Mouse (Mus musculus) CH12.LX (cell line): ENCODE results near the gene Rtkn2. TPM values are rescaled to one million over a fixed set of nuclear protein-coding genes. Genes with fewer than 3 reads are reported as not detected.
A peak's percentile ranks its signal among the peaks of the same experiment; 100 is the strongest.

Experiments
- DNase-seq: peaks from one replicate; pipeline ENCODE4 v3.0.0-alpha.2; 2013; ENCODE audit errors: extremely low read depth
- H3K27ac ChIP-seq: 2 replicates; pipeline ENCODE4 v1.5.1; 2012; ENCODE audit warnings: low read depth, mild to moderate bottlenecking, control low read depth, moderate library complexity; ENCODE audit not compliant: insufficient read depth
- H3K27me3 ChIP-seq: replicated peaks from 2 replicates; pipeline ENCODE3; 2012; ENCODE audit warnings: inconsistent platforms
- H3K36me3 ChIP-seq, 2 experiments: replicated peaks in 1 of 2; 2 replicates each; pipeline versions ENCODE3 to v1.6.1; 2012; ENCODE audit warnings: inconsistent platforms in 1 of 2, low read length in 1 of 2, mild to moderate bottlenecking in 1 of 2, mixed read lengths in 1 of 2, moderate library complexity in 1 of 2; ENCODE audit not compliant: control insufficient read depth in 1 of 2, insufficient read depth in 1 of 2
- H3K4me1 ChIP-seq, 2 experiments: 2 replicates each; pipeline ENCODE4 v1.6.1; 2012; ENCODE audit warnings: inconsistent platforms in 1 of 2, moderate library complexity in 1 of 2; ENCODE audit not compliant: insufficient read depth in 2 of 2, control insufficient read depth in 1 of 2
- H3K4me2 ChIP-seq: 2 replicates; pipeline ENCODE4 v1.6.1; 2012; ENCODE audit warnings: low read depth, mild to moderate bottlenecking, control low read depth; ENCODE audit not compliant: poor library complexity, insufficient read depth, severe bottlenecking
- H3K4me3 ChIP-seq, 3 experiments: fragments of 150-350 bp in 1 of 3; sonication (generic) in 1 of 3; replicated peaks in 1 of 3; 2 replicates each; pipeline versions ENCODE3 to v1.5.1; 2011 to 2012; ENCODE audit warnings: low read depth in 2 of 3, low read length in 2 of 3, mild to moderate bottlenecking in 2 of 3, moderate library complexity in 2 of 3, control low read depth in 1 of 3, improper control_type of control experiment in 1 of 3, inconsistent platforms in 1 of 3, mixed read lengths in 1 of 3; ENCODE audit not compliant: poor library complexity in 1 of 3
- H3K79me2 ChIP-seq: replicated peaks from 2 replicates; pipeline ENCODE4 v1.6.1; 2012; ENCODE audit warnings: mild to moderate bottlenecking, moderate library complexity; ENCODE audit not compliant: control insufficient read depth, poor library complexity, insufficient read depth, severe bottlenecking; ENCODE audit errors: extremely low read depth
- H3K9ac ChIP-seq: 2 replicates; pipeline ENCODE4 v1.6.1; 2012; ENCODE audit warnings: low read depth, mild to moderate bottlenecking, control low read depth, moderate library complexity; ENCODE audit not compliant: insufficient read depth
- H3K9me3 ChIP-seq: replicated peaks from 2 replicates; pipeline ENCODE3; 2012; ENCODE audit warnings: low read length, inconsistent platforms, mixed read lengths
- BHLHE40 ChIP-seq: IDR thresholded peaks from 2 replicates; pipeline ENCODE4 v1.6.1; 2011; ENCODE audit warnings: mild to moderate bottlenecking, low read depth, low read length, improper control_type of control experiment
- CHD1 ChIP-seq: IDR thresholded peaks from 2 replicates; pipeline ENCODE4 v1.6.1; 2012; ENCODE audit warnings: low read depth, low read length, improper control_type of control experiment, inconsistent platforms
- CTCF ChIP-seq, 2 experiments: IDR thresholded peaks in 1 of 2; conservative IDR thresholded peaks in 1 of 2; 2 replicates each; pipeline ENCODE4 v1.5.1; 2011 to 2012; ENCODE audit warnings: low read depth in 2 of 2, low read length in 2 of 2, improper control_type of control experiment in 1 of 2, inconsistent platforms in 1 of 2, mild to moderate bottlenecking in 1 of 2, moderate library complexity in 1 of 2
- ELF1 ChIP-seq: IDR thresholded peaks from 2 replicates; pipeline ENCODE4 v1.6.1; 2014; ENCODE audit warnings: low read depth, mild to moderate bottlenecking, inconsistent platforms, low read length, improper control_type of control experiment
- GABPA ChIP-seq: IDR thresholded peaks from 2 replicates; pipeline ENCODE4 v1.6.1; 2012; ENCODE audit warnings: low read depth, low read length, improper control_type of control experiment, inconsistent platforms; ENCODE audit not compliant: insufficient replicate concordance
- IRF4 ChIP-seq: IDR thresholded peaks from 2 replicates; pipeline ENCODE4 v1.6.1; 2014; ENCODE audit warnings: low read depth, mild to moderate bottlenecking, inconsistent platforms, low read length, improper control_type of control experiment
- JUND ChIP-seq: conservative IDR thresholded peaks from 2 replicates; pipeline ENCODE4 v1.6.1; 2011; ENCODE audit warnings: low read depth, low read length, improper control_type of control experiment
- KAT2A ChIP-seq: IDR thresholded peaks from 2 replicates; pipeline ENCODE4 v1.6.1; 2012; ENCODE audit warnings: low read length, improper control_type of control experiment, inconsistent platforms; ENCODE audit not compliant: insufficient replicate concordance
- MAFK ChIP-seq: IDR thresholded peaks from 2 replicates; pipeline ENCODE4 v1.6.1; 2011; ENCODE audit warnings: low read length, improper control_type of control experiment; ENCODE audit not compliant: insufficient replicate concordance
- MAZ ChIP-seq: IDR thresholded peaks from 2 replicates; pipeline ENCODE4 v1.6.1; 2012; ENCODE audit warnings: low read depth, mild to moderate bottlenecking, inconsistent platforms, low read length, improper control_type of control experiment, moderate library complexity
- MEF2A ChIP-seq: IDR thresholded peaks from 2 replicates; pipeline ENCODE4 v1.6.1; 2014; ENCODE audit warnings: low read depth, mild to moderate bottlenecking, inconsistent platforms, low read length, improper control_type of control experiment, borderline replicate concordance
- MXI1 ChIP-seq: IDR thresholded peaks from 2 replicates; pipeline ENCODE4 v1.6.1; 2011; ENCODE audit warnings: mild to moderate bottlenecking, low read depth, low read length, improper control_type of control experiment
- MYC ChIP-seq: IDR thresholded peaks from 2 replicates; pipeline ENCODE4 v1.6.1; 2011; ENCODE audit warnings: low read depth, mild to moderate bottlenecking, improper control_type of control experiment, low read length
- NRF1 ChIP-seq: IDR thresholded peaks from 2 replicates; pipeline ENCODE4 v1.6.1; 2014; ENCODE audit warnings: low read depth, mild to moderate bottlenecking, inconsistent platforms, low read length, improper control_type of control experiment, moderate library complexity
- POLR2AphosphoS2 ChIP-seq: IDR thresholded peaks from 2 replicates; pipeline ENCODE4 v1.6.1; 2011; ENCODE audit warnings: low read depth, low read length, improper control_type of control experiment
- RAD21 ChIP-seq: IDR thresholded peaks from 2 replicates; pipeline ENCODE4 v1.6.1; 2011; ENCODE audit warnings: low read depth, mild to moderate bottlenecking, low read length, improper control_type of control experiment, moderate library complexity
- RCOR1 ChIP-seq: conservative IDR thresholded peaks from 2 replicates; pipeline ENCODE4 v1.6.1; 2012; ENCODE audit warnings: low read depth, mild to moderate bottlenecking, inconsistent platforms, low read length, improper control_type of control experiment
- SMC3 ChIP-seq: IDR thresholded peaks from 2 replicates; pipeline ENCODE4 v1.6.1; 2011; ENCODE audit warnings: low read depth, low read length, improper control_type of control experiment
- TBP ChIP-seq: conservative IDR thresholded peaks from 2 replicates; pipeline ENCODE4 v1.6.1; 2011; ENCODE audit warnings: low read depth, low read length, improper control_type of control experiment
- TCF12 ChIP-seq: IDR thresholded peaks from 2 replicates; pipeline ENCODE4 v1.6.1; 2014; ENCODE audit warnings: low read depth, mild to moderate bottlenecking, inconsistent platforms, low read length, improper control_type of control experiment
- USF2 ChIP-seq: conservative IDR thresholded peaks from 2 replicates; pipeline ENCODE4 v1.6.1; 2011; ENCODE audit warnings: low read depth, low read length, improper control_type of control experiment
- ZC3H11A ChIP-seq: IDR thresholded peaks from 2 replicates; pipeline ENCODE4 v1.6.1; 2012; ENCODE audit warnings: low read depth, mild to moderate bottlenecking, inconsistent platforms, low read length, improper control_type of control experiment
- ZMIZ1 ChIP-seq: IDR thresholded peaks from 2 replicates; pipeline ENCODE4 v1.6.1; 2012; ENCODE audit warnings: low read depth, mild to moderate bottlenecking, inconsistent platforms, low read length, improper control_type of control experiment
- dilution Hi-C: fragments of 300-500 bp; cut with MboI; formaldehyde crosslinking; loops from 2 replicates; pipeline ENCODE4 v1.14.3; 2020; ENCODE audit warnings: low sequenced_read_pairs; ENCODE audit not compliant: extremely low pct_unique_long_range_greater_than_20kb, extremely low pct_ligation_motif_present
- in situ Hi-C: fragments of 300-500 bp; cut with MboI; formaldehyde crosslinking; loops from 3 replicates; pipeline ENCODE4 v1.14.3; 2019; ENCODE audit warnings: low sequenced_read_pairs, low pct_ligation_motif_present, low pct_unique_long_range_greater_than_20kb, mixed read lengths
- polyA plus RNA-seq: library from polyadenylated mRNA; unstranded; fragments of >175 nt; gene quantifications from 2 replicates; pipeline ENCODE4 v1.2.1, GENCODE M21; 2012; ENCODE audit warnings: low read depth; ENCODE audit not compliant: insufficient read length
- total RNA-seq, 2 experiments: library from RNA; depleted of rRNA; stranded (reverse); fragments of 300-350 nt in 1 of 2; fragments of >200 nt in 1 of 2; gene quantifications; 2 replicates each; pipeline ENCODE4 v1.2.3; 2012 to 2014

The Rtkn2 gene
- total and polyA plus RNA-seq, 3 experiments = 0.59 to 0.93 (median 0.59) TPM

DNA sequence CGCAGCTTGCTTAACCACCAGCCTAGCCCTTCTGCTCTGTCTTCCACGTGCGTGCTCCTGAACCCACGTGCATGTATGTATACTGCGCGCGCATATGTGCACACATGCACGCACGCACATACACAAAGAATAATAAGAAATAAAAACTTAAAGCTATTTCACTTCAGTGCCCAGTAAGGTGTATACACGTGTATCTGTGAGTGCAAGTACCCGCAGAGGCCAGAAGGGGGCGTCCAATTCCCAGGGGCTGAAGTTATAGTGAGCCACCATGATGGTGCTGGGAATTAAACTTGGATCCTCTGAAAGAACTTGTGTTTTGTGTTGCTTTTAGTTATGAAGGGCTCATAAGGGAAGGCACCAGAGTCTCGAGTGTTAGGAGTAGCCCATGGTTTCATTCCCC lies 71.5 kb downstream of the Rtkn2 start:
- H3K9me3 ChIP-seq = no peaks in the 10 kb centered on the region
- in situ Hi-C loops = no loop called here
- no peak overlapping the region for H3K27ac ChIP-seq
- dilution Hi-C loops = no loop called here
- H3K79me2 ChIP-seq = no peaks in the 10 kb centered on the region
- TF ChIP-seq USF2 (no peak), CTCF (conservative IDR thresholded peaks at IDR 0.05 in 1 of 2, IDR thresholded peaks at IDR 0.05 in 1 of 2; ENCODE audit: low read depth in 2 of 2, low read length in 2 of 2) (peak in 1 of 2 experiments; percentile 24; a peak in 1 of 4 replicates)
- no peak overlapping the region for H3K4me3 ChIP-seq
- H3K4me2 ChIP-seq = no peak overlapping the region
- no peaks in the 10 kb centered on the region for H3K27me3 ChIP-seq
- no peaks in the 10 kb centered on the region for H3K36me3 ChIP-seq
- no peaks in the 10 kb centered on the region for H3K4me1 ChIP-seq
- H3K9ac ChIP-seq = no peak overlapping the region
- DNase-seq = no peak

DNA sequence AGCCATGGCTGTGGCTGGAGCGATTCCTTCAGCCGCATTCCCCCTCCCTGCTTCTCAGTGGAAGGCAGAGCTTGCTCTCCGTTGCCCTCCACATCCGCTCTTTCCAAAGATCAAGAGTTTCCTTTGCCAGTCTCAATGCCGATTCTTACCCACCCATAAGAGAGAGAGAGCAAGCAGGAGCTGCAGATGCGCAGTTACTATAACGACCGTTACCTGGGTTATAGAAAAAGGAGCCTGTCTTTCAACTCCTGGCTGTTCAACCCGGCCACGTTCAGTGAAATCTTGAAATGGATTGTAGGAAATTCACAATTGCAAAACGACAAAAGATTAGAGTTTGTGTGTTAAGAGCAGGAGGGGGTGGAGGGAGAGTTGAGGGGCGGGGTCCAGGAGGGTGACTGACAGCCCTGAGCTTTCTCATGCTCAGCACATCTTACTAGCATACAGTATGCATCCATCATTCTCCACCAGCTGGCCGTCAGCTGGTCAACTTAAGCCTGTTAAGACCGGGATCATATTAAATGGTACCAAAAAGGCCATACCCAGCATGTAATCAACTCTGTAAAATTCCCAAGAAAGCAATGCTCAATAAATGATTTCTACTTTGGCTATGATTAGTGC lies 72.1 kb downstream of the Rtkn2 start:
- dilution Hi-C loops = no loop called here
- H3K36me3 ChIP-seq = no peaks in the 10 kb centered on the region
- in situ Hi-C loops = no loop called here

DNA sequence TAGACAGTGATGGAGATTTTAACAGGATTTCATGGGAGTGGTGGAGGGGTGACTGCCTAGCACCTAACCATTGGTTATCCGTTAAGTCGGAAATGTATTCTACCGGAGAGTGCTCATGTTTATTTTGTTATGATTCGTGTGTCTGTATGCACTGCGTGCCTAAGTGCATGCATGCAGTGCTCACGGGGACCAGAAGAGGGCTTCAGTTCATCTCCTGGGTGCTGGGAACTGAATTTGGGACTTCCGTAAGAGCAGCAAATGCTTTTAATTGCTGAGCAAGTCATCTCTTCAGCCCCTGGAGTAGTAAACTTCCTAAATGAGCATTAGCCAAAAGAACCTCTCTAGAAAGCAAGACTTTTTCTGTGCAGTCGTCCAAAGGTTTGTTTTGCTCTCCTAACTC lies 72.9 kb downstream of the Rtkn2 start:
- dilution Hi-C loops (no loop called here), in situ Hi-C loops (no loop called here)
- no peaks in the 10 kb centered on the region for H3K36me3 ChIP-seq
- H3K79me2 ChIP-seq = no peaks in the 10 kb centered on the region
- no peak overlapping the region for H3K4me3 ChIP-seq
- DNase-seq = no peak
- H3K9me3 ChIP-seq = no peaks in the 10 kb centered on the region
- no peaks in the 10 kb centered on the region for H3K4me1 ChIP-seq
- no peaks in the 10 kb centered on the region for H3K27me3 ChIP-seq
- H3K4me2 ChIP-seq = no peak overlapping the region
- no peak overlapping the region for H3K9ac ChIP-seq
- TF ChIP-seq RAD21 (peak; percentile 10), TCF12 (no peak), CTCF (conservative IDR thresholded peaks at IDR 0.05 in 1 of 2, IDR thresholded peaks at IDR 0.05 in 1 of 2; ENCODE audit: low read depth in 2 of 2, low read length in 2 of 2) (peak; percentile 12 to 42; a peak in 2 of 4 replicates), SMC3 (peak; percentile 25; the same call in 1 of the 2 replicates), RCOR1 (no peak)
- H3K27ac ChIP-seq = no peak overlapping the region

More for the DNA sequence above, 72.1 kb downstream of the Rtkn2 start:
- H3K27me3 ChIP-seq = no peaks in the 10 kb centered on the region
- no peak overlapping the region for H3K4me2 ChIP-seq
- no peak for DNase-seq
- TF ChIP-seq TCF12 = no peak
- TF ChIP-seq CHD1 = no peak
- no peak for TF ChIP-seq MYC
- no peak for TF ChIP-seq RCOR1
- TF ChIP-seq IRF4 = no peak
- TF ChIP-seq MXI1 = no peak
- no peak for TF ChIP-seq ZMIZ1
- no peak for TF ChIP-seq NRF1
- no peak for TF ChIP-seq TBP
- TF ChIP-seq ELF1 = no peak
- TF ChIP-seq POLR2AphosphoS2 = no peak
- no peak for TF ChIP-seq GABPA
- no peak for TF ChIP-seq ZC3H11A
- no peak for TF ChIP-seq MAZ
- TF ChIP-seq JUND = no peak
- TF ChIP-seq RAD21 = no peak
- TF ChIP-seq KAT2A = no peak
- no peak for TF ChIP-seq BHLHE40
- no peak for TF ChIP-seq MAFK
- TF ChIP-seq MEF2A = no peak
- H3K79me2 ChIP-seq = no peaks in the 10 kb centered on the region
- no peak overlapping the region for H3K9ac ChIP-seq
- H3K9me3 ChIP-seq = no peaks in the 10 kb centered on the region
- no peak overlapping the region for H3K4me3 ChIP-seq
- H3K27ac ChIP-seq = no peak overlapping the region
- H3K4me1 ChIP-seq = no peaks in the 10 kb centered on the region
